Mouse (Mus musculus) embryo, embryonic 10 days (tissue): ENCODE results near the gene Rpl3.
A peak's percentile ranks its signal among the peaks of the same experiment; 100 is the strongest.

ENCODE experiments used
- DNase-seq: peaks from one replicate; pipeline ENCODE4 v3.0.0-alpha.2; 2015; ENCODE audit warnings: low spot score

Rpl3 gene

GRCm38 (mm10) chr15:80066538-80066937 is 25.1 kb downstream of the Rpl3 start:
- DNase-seq = no peak

- peak; percentile 70 for DNase-seq
These were observed 26.3 kb downstream of the Rpl3 start for GRCm38 (mm10) chr15:80065414-80065813.

- DNase-seq = no peak
These were observed 26.7 kb downstream of the Rpl3 start for GRCm38 (mm10) chr15:80064965-80065364.

GRCm38 (mm10) chr15:80062821-80063220 is 28.8 kb downstream of the Rpl3 start:
- DNase-seq = no peak

GRCm38 (mm10) chr15:80062339-80062738 is 29.3 kb downstream of the Rpl3 start:
- DNase-seq = no peak

- no peak for DNase-seq
These were observed 30.6 kb downstream of the Rpl3 start for GRCm38 (mm10) chr15:80061071-80061550.

GRCm38 (mm10) chr15:80060356-80061070 is 31.2 kb downstream of the Rpl3 start:
- DNase-seq = no peak

GRCm38 (mm10) chr15:80059606-80060005 is 32.1 kb downstream of the Rpl3 start:
- DNase-seq = no peak

- DNase-seq = no peak
These were observed 33.5 kb downstream of the Rpl3 start for GRCm38 (mm10) chr15:80058151-80058550.

- no peak for DNase-seq
These were observed 37.5 kb downstream of the Rpl3 start for GRCm38 (mm10) chr15:80054034-80054710.

- DNase-seq = no peak
These were observed 38.2 kb downstream of the Rpl3 start for GRCm38 (mm10) chr15:80053381-80054033.

GRCm38 (mm10) chr15:80051782-80052181 is 39.9 kb downstream of the Rpl3 start:
- DNase-seq = no peak

- no peak for DNase-seq
These were observed 40.4 kb downstream of the Rpl3 start for GRCm38 (mm10) chr15:80051092-80051761.

GRCm38 (mm10) chr15:80050093-80050492 is 41.6 kb downstream of the Rpl3 start:
- no peak for DNase-seq

- DNase-seq = no peak
These were observed 43.7 kb downstream of the Rpl3 start for GRCm38 (mm10) chr15:80047973-80048372.

- no peak for DNase-seq
These were observed 44.4 kb downstream of the Rpl3 start for GRCm38 (mm10) chr15:80047242-80047641.

- no peak for DNase-seq
These were observed 45.9 kb downstream of the Rpl3 start for GRCm38 (mm10) chr15:80045749-80046148.

- DNase-seq = no peak
These were observed 47.4 kb downstream of the Rpl3 start for GRCm38 (mm10) chr15:80044249-80044648.

GRCm38 (mm10) chr15:80042152-80042551 is 49.5 kb downstream of the Rpl3 start:
- DNase-seq = no peak

GRCm38 (mm10) chr15:80038110-80038391 is 53.6 kb downstream of the Rpl3 start:
- DNase-seq = no peak

- no peak for DNase-seq
These were observed 54.2 kb downstream of the Rpl3 start for GRCm38 (mm10) chr15:80037255-80038109.
